Mouse (Mus musculus) activated CD4-positive, CD25-positive, alpha-beta regulatory T cell, adult 4 months (primary cell): ENCODE measurements around the gene Bik. TPM values are rescaled to one million over a fixed set of nuclear protein-coding genes. Genes with fewer than 3 reads are reported as not detected.
A peak's percentile ranks its signal among the peaks of the same experiment; 100 is the strongest.

Source experiments
- ATAC-seq: one replicate; pipeline ENCODE4 v1.8.0; 2017
- polyA plus RNA-seq, 2 experiments: library from polyadenylated mRNA; unstranded; fragments of 100-300 nt; shearing (Covaris generic); gene quantifications; one replicate each; pipeline ENCODE4 v1.2.1; 2017

The Bik gene
- polyA plus RNA-seq, 2 experiments from 2014 or later = 1.1 to 2.5 TPM

GRCm38 (mm10) chr15:83584741-83585220 is 58.1 kb downstream of the Bik start:
- ATAC-seq = no peak

GRCm38 (mm10) chr15:83590841-83591240 is 64.2 kb downstream of the Bik start:
- no peak for ATAC-seq

GRCm38 (mm10) chr15:83591758-83592157 is 65.1 kb downstream of the Bik start:
- no peak for ATAC-seq

- ATAC-seq = no peak
Measured at GRCm38 (mm10) chr15:83592260-83593188, 65.9 kb downstream of the Bik start.

- ATAC-seq = no peak
Measured at GRCm38 (mm10) chr15:83593189-83593585, 66.5 kb downstream of the Bik start.

- ATAC-seq = peak; percentile 4
Measured at GRCm38 (mm10) chr15:83593702-83594512, 67.2 kb downstream of the Bik start.

Other genes starting within 250 kb of the Bik start
- 10 to 100 TPM; 11.3 to 13.7 TPM for gene Arfgap3, start 176.6 kb upstream of the Bik start, polyA plus RNA-seq
- gene Pacsin2, start 62.3 kb upstream of the Bik start, polyA plus RNA-seq = 10 to 100 TPM; 21.2 to 24.9 TPM
- 1 to 10 TPM; 8.4 to 9.8 TPM for gene Ttll1, start 16.0 kb upstream of the Bik start, polyA plus RNA-seq
- 100 to 1,000 TPM; 372 to 374 TPM for gene Tspo, start 36.7 kb downstream of the Bik start, polyA plus RNA-seq
- gene Mcat, start 36.9 kb downstream of the Bik start, polyA plus RNA-seq = 1 to 10 TPM; 3.3 to 3.4 TPM
- gene Ttll12, start 68.3 kb downstream of the Bik start, polyA plus RNA-seq = 10 to 100 TPM; 12.2 to 14.2 TPM
- gene Scube1, start 198.2 kb downstream of the Bik start, polyA plus RNA-seq = not detected